Mouse (Mus musculus) kidney, adult 2 months (tissue): ENCODE results near the gene Mrpl1. TPM values are rescaled to one million over a fixed set of nuclear protein-coding genes. Genes with fewer than 3 reads are reported as not detected.

Experiments
- DNase-seq: peaks from one replicate; pipeline ENCODE4 v3.0.0; 2021
- H3K27ac ChIP-seq: fragments of 200-500 bp; 2 replicates; pipeline ENCODE4 v1.5.1; 2012; ENCODE audit warnings: low read depth, low read length, control low read depth, inconsistent platforms; ENCODE audit not compliant: insufficient read depth
- H3K27me3 ChIP-seq: fragments of 200-500 bp; replicated peaks from 2 replicates; pipeline ENCODE4 v1.6.1; 2012; ENCODE audit warnings: mild to moderate bottlenecking, moderate library complexity, low read length, inconsistent platforms; ENCODE audit not compliant: control insufficient read depth, insufficient read depth
- H3K36me3 ChIP-seq: fragments of 200-500 bp; 2 replicates; pipeline ENCODE4 v1.6.1; 2012; ENCODE audit warnings: mild to moderate bottlenecking, moderate library complexity, low read length, inconsistent platforms; ENCODE audit not compliant: control insufficient read depth, insufficient read depth
- H3K4me1 ChIP-seq: fragments of 200-500 bp; 2 replicates; pipeline ENCODE4 v1.6.1; 2011; ENCODE audit warnings: low read length; ENCODE audit not compliant: control insufficient read depth, insufficient read depth
- H3K4me3 ChIP-seq: fragments of 200-500 bp; 2 replicates; pipeline ENCODE4 v1.5.1; 2011; ENCODE audit warnings: mild to moderate bottlenecking, low read depth, low read length, control low read depth; ENCODE audit not compliant: insufficient read depth
- CTCF ChIP-seq: fragments of 200-500 bp; conservative IDR thresholded peaks from 2 replicates; pipeline ENCODE4 v1.5.1; 2011; ENCODE audit warnings: low read depth, mild to moderate bottlenecking, control low read depth, low read length, moderate library complexity, mixed read lengths; ENCODE audit not compliant: insufficient read depth, insufficient read length
- POLR2A ChIP-seq: fragments of 200-500 bp; IDR thresholded peaks from one replicate; pipeline ENCODE4 v1.6.1; 2011; ENCODE audit warnings: low read depth, low read length, control low read depth
- WGBS: fragments of 180-500 bp; shearing (Covaris S2); methylation state at CpG from one replicate; pipeline ENCODE4 v1.1.7; 2018; 5-methylcytosine and 5-hydroxymethylcytosine counted together
- polyA plus RNA-seq: library from polyadenylated mRNA; depleted of rRNA; stranded (reverse); fragments of >200 nt; gene quantifications from 2 replicates; pipeline ENCODE4 v1.2.3, GENCODE M21; 2012

The Mrpl1 gene
- polyA plus RNA-seq, 1 experiment = 6.6 TPM

GRCm38 (mm10) chr5:96206897-96207296 is 2.4 kb upstream of the Mrpl1 start:
- whole genome bisulfite sequencing = 13% methylated on average over 2 of the region's 2 CpGs

GRCm38 (mm10) chr5:96207531-96207930 is 1.8 kb upstream of the Mrpl1 start:
- no peak for DNase-seq
- no peaks in the 10 kb centered on the region for H3K36me3 ChIP-seq
- peaks cover 5% of the 10 kb centered on the region; the same call in 1 of the 2 replicates for H3K4me1 ChIP-seq
- 87% methylated on average over 2 of the region's 2 CpGs for WGBS
- H3K27ac ChIP-seq = 0 out of 2 replicates have a peak overlapping the region, but pooled peaks have one; percentile 16
- no peak overlapping the region for H3K4me3 ChIP-seq
- no peaks in the 10 kb centered on the region for H3K27me3 ChIP-seq
- no peak for TF ChIP-seq CTCF
- TF ChIP-seq POLR2A = no peak

More at GRCm38 (mm10) chr5:96206897-96207296, 2.4 kb upstream of the Mrpl1 start:
- H3K36me3 ChIP-seq = no peaks in the 10 kb centered on the region
- no peak for TF ChIP-seq POLR2A
- TF ChIP-seq CTCF = no peak
- no peak overlapping the region for H3K27ac ChIP-seq
- DNase-seq = peak; percentile 88
- peaks cover 5% of the 10 kb centered on the region; the same call in 1 of the 2 replicates for H3K4me1 ChIP-seq
- H3K4me3 ChIP-seq = no peak overlapping the region
- no peaks in the 10 kb centered on the region for H3K27me3 ChIP-seq

GRCm38 (mm10) chr5:96208543-96208942 is 750 bp upstream of the Mrpl1 start:
- TF ChIP-seq CTCF = no peak
- no peak for TF ChIP-seq POLR2A
- Histone ChIP-seq H3K27ac (no peak overlapping the region), H3K4me1 (peaks cover 5% of the 10 kb centered on the region; the same call in 1 of the 2 replicates), H3K36me3 (no peaks in the 10 kb centered on the region), H3K4me3 (no peak overlapping the region), H3K27me3 (no peaks in the 10 kb centered on the region)
- WGBS = 35% methylated on average over 4 of the region's 4 CpGs
- DNase-seq = no peak

- WGBS = under 1% methylated on average over 35 of the region's 35 CpGs
- Histone ChIP-seq H3K4me3 (peak overlapping the region; percentile 72), H3K27ac (peak overlapping the region; percentile 77), H3K36me3 (no peaks in the 10 kb centered on the region), H3K27me3 (no peaks in the 10 kb centered on the region), H3K4me1 (peaks cover 5% of the 10 kb centered on the region; the same call in 1 of the 2 replicates)
- DNase-seq = peak; percentile 97
- TF ChIP-seq CTCF (no peak), POLR2A (peak; percentile 87)
Measured at GRCm38 (mm10) chr5:96209916-96210583, 757 bp downstream of the Mrpl1 start.

GRCm38 (mm10) chr5:96218648-96219047 is 9.4 kb downstream of the Mrpl1 start:
- DNase-seq = no peak
- Histone ChIP-seq H3K36me3 (no peaks in the 10 kb centered on the region), H3K27ac (no peak overlapping the region), H3K4me1 (peaks cover 15% of the 10 kb centered on the region), H3K27me3 (no peaks in the 10 kb centered on the region), H3K4me3 (no peak overlapping the region)
- TF ChIP-seq CTCF (no peak), POLR2A (no peak)
- 88% methylated on average over 3 of the region's 3 CpGs for WGBS

GRCm38 (mm10) chr5:96219512-96219911 is 10.2 kb downstream of the Mrpl1 start:
- Histone ChIP-seq H3K27ac (no peak overlapping the region), H3K4me3 (no peak overlapping the region), H3K27me3 (no peaks in the 10 kb centered on the region), H3K4me1 (peaks cover 15% of the 10 kb centered on the region), H3K36me3 (no peaks in the 10 kb centered on the region)
- no peak for TF ChIP-seq CTCF
- no peak for TF ChIP-seq POLR2A
- no peak for DNase-seq
- WGBS = 47% methylated on average over 4 of the region's 4 CpGs

- Histone ChIP-seq H3K4me3 (no peak overlapping the region), H3K27ac (no peak overlapping the region), H3K4me1 (peaks cover 15% of the 10 kb centered on the region), H3K27me3 (no peaks in the 10 kb centered on the region), H3K36me3 (no peaks in the 10 kb centered on the region)
- no peak for DNase-seq
- TF ChIP-seq CTCF = no peak
- TF ChIP-seq POLR2A = no peak
- WGBS = 95% methylated on average over 1 of the region's 1 CpGs
Measured at GRCm38 (mm10) chr5:96221298-96221697, 12.0 kb downstream of the Mrpl1 start.
